Mouse (Mus musculus): ENCODE results near the gene Psmb7. TPM values are rescaled to one million over a fixed set of nuclear protein-coding genes. Genes with fewer than 3 reads are reported as not detected.

Psmb7 gene
- polyA plus RNA-seq (2015; fragmentation: Nextera tagmentation; extraction: Ambion mirVana), result 222 and 228 TPM in 2 replicates

DNA sequence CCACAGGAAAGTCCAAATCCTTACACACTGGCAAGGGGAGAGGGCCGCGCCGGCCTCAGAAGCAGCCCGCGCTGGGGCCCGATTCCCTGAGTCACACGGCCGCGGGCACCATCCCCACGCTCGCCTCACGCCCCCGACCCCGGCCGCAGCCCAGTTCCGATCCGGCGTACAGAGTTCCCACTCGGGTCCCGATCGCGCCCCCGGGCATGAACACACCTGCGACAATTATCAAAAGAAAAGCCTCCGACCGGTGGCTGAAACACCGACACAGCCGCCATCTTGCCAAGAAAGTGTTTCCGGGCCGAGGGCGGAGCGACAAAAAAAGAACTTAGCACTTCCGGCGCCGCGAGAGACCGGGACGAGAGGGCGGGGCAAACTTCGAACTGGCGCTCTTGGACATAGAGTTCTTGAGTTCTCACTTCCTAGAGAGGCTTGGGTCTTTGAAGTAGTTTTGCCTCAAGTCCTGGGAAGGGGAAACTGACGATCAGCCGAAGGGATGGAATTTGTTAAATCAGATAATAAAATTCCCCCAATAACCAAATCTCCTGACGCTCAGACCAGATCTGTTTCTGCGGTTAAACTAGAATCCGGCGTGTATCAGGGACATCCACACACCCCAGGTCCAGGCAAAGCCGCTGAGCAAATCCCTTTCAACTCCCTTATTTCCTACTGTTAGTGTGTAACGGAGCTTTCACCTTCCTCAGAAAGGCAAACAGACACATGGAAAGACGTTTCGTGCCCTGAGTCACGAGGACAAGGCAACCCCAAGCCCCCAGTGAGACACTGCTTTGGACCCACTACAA lies at the start of gene Psmb7:
Gene Psmb7, minus strand, starts transcription at position 463 of the 803 bp plus-strand sequence.
- 2% methylated on average over 52 of the region's 52 CpGs for WGBS
- Histone ChIP-seq H3K4me3 (replicated peaks) (peak within 1 kb of the TSS; percentile 87), H3K4me1 (peaks cover 13% of the 10 kb centered on the region; the same call in 1 of the 2 replicates), H3K9ac (peak within 1 kb of the TSS; percentile 83), H3K36me3 (peaks cover 23% of the 10 kb centered on the region; the same call in 1 of the 2 replicates), H3K9me3 (replicated peaks) (no peaks in the 10 kb centered on the region), H3K27ac (replicated peaks) (peak within 1 kb of the TSS; percentile 72), H3K4me2 (replicated peaks) (peak within 1 kb of the TSS; percentile 75), H3K27me3 (no peaks in the 10 kb centered on the region)
- ATAC-seq (ENCODE audit: insufficient number of reproducible peaks, low FRiP score, low TSS enrichment, low read depth), result peak; percentile 82

DNA sequence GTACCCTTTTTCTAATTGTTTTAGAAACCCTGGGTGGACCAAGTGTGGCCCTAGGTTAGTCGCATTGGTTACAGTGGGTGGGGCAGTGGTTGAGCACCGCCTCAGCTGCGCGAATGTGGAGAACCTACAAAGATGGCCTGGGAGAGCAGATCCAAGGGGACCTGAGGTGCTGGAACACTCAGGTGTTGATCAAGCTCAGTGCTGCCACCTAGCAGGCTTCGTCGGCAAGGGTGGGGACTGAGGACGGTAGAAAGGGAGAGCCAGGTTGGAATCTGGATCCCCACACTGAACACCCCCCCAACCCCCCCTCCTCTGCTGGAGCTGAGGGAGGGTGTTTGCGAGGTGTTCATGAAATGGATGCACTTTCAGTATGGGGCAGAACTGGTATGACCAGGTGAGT lies 47.7 kb upstream of the Psmb7 start:
- peaks cover 5% of the 10 kb centered on the region for H3K27me3 ChIP-seq
- H3K27ac ChIP-seq (replicated peaks), result no peak overlapping the region
- no peak overlapping the region for H3K4me3 ChIP-seq (replicated peaks)
- no peak overlapping the region for H3K4me2 ChIP-seq (replicated peaks)
- ATAC-seq (ENCODE audit: insufficient number of reproducible peaks, low FRiP score, low TSS enrichment, low read depth), result no peak; the same call in 1 of the 2 replicates
- H3K36me3 ChIP-seq, result no peaks in the 10 kb centered on the region
- H3K4me1 ChIP-seq, result peaks cover 11% of the 10 kb centered on the region
- H3K9ac ChIP-seq, result no peak overlapping the region
- H3K9me3 ChIP-seq (replicated peaks), result no peaks in the 10 kb centered on the region
- 11% methylated on average over 8 of the region's 8 CpGs for WGBS

DNA sequence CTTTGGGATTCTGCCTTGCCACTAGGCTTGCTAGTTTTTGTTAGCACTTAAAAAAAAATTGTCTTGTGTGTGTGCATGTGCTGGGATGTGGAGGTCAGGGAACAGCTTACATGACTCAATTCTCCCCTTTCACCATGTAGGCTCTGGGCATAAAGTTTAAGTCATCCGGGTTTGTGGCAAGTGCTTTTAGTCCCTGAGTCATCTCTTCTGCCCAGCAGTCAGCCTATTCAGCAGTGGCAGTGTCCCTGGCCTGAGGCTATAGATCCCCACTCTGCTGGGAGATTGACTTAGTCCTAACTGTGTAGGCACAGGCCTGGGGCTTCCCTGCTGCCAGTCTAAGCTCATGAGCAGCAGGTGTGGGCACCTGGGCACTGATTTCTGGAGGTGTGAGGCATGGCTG lies 46.0 kb upstream of the Psmb7 start:
- no peak for ATAC-seq (ENCODE audit: insufficient number of reproducible peaks, low FRiP score, low TSS enrichment, low read depth)
- Histone ChIP-seq H3K27ac (replicated peaks) (no peak overlapping the region), H3K36me3 (no peaks in the 10 kb centered on the region), H3K27me3 (no peaks in the 10 kb centered on the region; the same call in 1 of the 2 replicates), H3K9ac (no peak overlapping the region), H3K4me2 (replicated peaks) (no peak overlapping the region), H3K4me3 (replicated peaks) (no peak overlapping the region), H3K4me1 (peaks cover 11% of the 10 kb centered on the region), H3K9me3 (replicated peaks) (no peaks in the 10 kb centered on the region)
- WGBS, result 41% methylated on average over 1 of the region's 1 CpGs

DNA sequence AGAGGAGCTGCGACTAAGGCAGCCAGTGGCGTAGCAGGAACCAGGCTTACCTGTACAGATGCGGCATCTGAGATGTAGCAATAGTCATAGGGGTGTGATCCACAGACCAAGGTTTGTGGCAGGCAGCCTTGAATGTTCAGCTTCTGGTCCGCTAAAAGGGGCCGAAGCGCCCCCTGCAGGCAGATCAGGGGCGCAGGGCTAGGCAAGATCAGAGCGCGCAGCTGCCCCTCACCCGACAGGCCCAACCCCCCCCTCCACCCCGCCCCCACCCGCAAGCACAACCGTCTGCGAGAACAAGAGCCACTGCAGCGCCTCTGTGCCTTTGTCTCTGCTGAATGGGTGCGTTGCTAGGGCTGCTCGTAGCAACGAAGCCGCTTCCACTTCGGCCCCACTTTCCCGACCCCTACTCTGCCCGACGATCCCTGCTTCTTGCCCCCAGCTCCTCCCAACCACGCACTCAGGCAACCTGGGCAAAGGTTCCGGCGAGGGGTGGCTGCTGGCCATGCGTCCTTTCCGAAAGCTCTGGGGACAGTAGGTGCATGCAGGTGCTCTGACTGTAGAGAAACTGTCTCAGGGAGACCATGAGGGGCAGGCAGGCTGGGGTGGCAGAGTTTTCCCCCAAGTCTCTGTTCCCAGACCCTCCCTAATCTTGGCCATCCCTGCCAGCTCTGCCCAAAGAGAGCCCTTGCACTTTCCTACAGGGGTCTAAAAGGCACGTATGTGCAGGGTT lies 45.1 kb upstream of the Psmb7 start:
- ATAC-seq (ENCODE audit: insufficient number of reproducible peaks, low FRiP score, low TSS enrichment, low read depth), result 0 out of 2 replicates have a peak, but pooled peaks have one; percentile 53
- Histone ChIP-seq H3K27ac (replicated peaks) (no peak overlapping the region), H3K4me3 (replicated peaks) (peak overlapping the region; percentile 37), H3K9me3 (replicated peaks) (no peaks in the 10 kb centered on the region), H3K36me3 (no peaks in the 10 kb centered on the region), H3K27me3 (no peaks in the 10 kb centered on the region; the same call in 1 of the 2 replicates), H3K4me1 (peaks cover 11% of the 10 kb centered on the region), H3K9ac (no peak overlapping the region), H3K4me2 (replicated peaks) (peak overlapping the region; percentile 65)
- WGBS, result 4% methylated on average over 29 of the region's 29 CpGs

GRCm38 (mm10) chr2:38685746-38686145 lies 41.9 kb upstream of the Psmb7 start:
- 63% methylated on average over 3 of the region's 3 CpGs for WGBS
- Histone ChIP-seq H3K27ac (replicated peaks) (no peak overlapping the region), H3K27me3 (no peaks in the 10 kb centered on the region), H3K4me2 (replicated peaks) (no peak overlapping the region), H3K4me3 (replicated peaks) (no peak overlapping the region), H3K9me3 (replicated peaks) (no peaks in the 10 kb centered on the region), H3K4me1 (peaks cover 11% of the 10 kb centered on the region), H3K9ac (no peak overlapping the region), H3K36me3 (no peaks in the 10 kb centered on the region)
- ATAC-seq (ENCODE audit: insufficient number of reproducible peaks, low FRiP score, low TSS enrichment, low read depth), result no peak

DNA sequence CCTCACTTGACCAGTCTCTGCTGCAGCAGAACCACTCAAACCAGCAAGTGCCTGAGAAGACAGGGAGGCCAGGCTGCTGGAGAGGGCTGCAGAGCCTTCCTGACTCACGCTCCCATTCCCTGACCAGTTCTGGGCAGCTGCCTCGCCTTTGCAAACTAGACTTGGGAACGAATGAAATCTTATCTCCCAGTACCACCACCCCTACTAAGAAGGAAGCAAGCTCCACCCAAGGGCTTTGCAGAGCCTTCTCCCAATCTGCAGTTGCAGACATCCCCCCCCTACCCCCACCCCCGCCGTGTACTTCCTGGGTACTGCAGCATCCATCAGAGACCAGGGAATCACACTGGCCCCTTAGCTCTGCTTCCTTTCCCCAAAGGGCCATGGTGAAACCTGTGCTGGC lies 39.2 kb upstream of the Psmb7 start:
- no peak overlapping the region for H3K4me3 ChIP-seq (replicated peaks)
- H3K36me3 ChIP-seq, result no peaks in the 10 kb centered on the region
- no peak overlapping the region for H3K27ac ChIP-seq (replicated peaks)
- 73% methylated on average over 5 of the region's 5 CpGs for WGBS
- no peaks in the 10 kb centered on the region for H3K4me1 ChIP-seq
- H3K27me3 ChIP-seq, result no peaks in the 10 kb centered on the region
- no peak overlapping the region for H3K9ac ChIP-seq
- no peaks in the 10 kb centered on the region for H3K9me3 ChIP-seq (replicated peaks)
- ATAC-seq (ENCODE audit: insufficient number of reproducible peaks, low FRiP score, low TSS enrichment, low read depth), result no peak
- H3K4me2 ChIP-seq (replicated peaks), result no peak overlapping the region

DNA sequence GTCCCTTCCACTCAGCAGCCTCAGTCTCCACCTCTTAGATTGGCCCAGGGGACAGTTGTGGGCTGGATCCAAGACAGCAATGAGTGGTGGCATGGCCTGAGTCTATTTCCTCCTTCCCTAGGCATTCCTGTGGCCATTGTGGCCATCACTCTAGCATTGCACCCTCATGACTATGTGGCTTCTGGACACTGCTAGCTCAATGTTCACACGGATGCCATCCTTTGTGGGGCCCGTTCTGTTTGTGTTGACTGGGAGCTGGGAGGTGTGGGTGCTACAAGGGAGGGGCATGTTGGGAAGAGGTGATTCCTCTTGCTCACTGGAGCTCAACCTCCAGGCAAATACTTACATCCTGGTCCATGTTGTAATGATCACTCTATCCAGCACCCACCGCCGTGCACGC lies 38.3 kb upstream of the Psmb7 start:
- Histone ChIP-seq H3K9ac (no peak overlapping the region), H3K27ac (replicated peaks) (no peak overlapping the region), H3K9me3 (replicated peaks) (no peaks in the 10 kb centered on the region), H3K4me1 (no peaks in the 10 kb centered on the region), H3K4me3 (replicated peaks) (no peak overlapping the region), H3K4me2 (replicated peaks) (no peak overlapping the region), H3K36me3 (no peaks in the 10 kb centered on the region), H3K27me3 (no peaks in the 10 kb centered on the region)
- 79% methylated on average over 5 of the region's 5 CpGs for WGBS
- no peak for ATAC-seq (ENCODE audit: insufficient number of reproducible peaks, low FRiP score, low TSS enrichment, low read depth)

- H3K27me3 ChIP-seq, result no peaks in the 10 kb centered on the region
- H3K36me3 ChIP-seq, result no peaks in the 10 kb centered on the region
- no peak for ATAC-seq (ENCODE audit: insufficient number of reproducible peaks, low FRiP score, low TSS enrichment, low read depth)
- H3K4me1 ChIP-seq, result no peaks in the 10 kb centered on the region
- no peak overlapping the region for H3K27ac ChIP-seq (replicated peaks)
- H3K4me2 ChIP-seq (replicated peaks), result no peak overlapping the region
- H3K4me3 ChIP-seq (replicated peaks), result no peak overlapping the region
- H3K9me3 ChIP-seq (replicated peaks), result no peaks in the 10 kb centered on the region
- no peak overlapping the region for H3K9ac ChIP-seq
These were observed 35.1 kb upstream of the Psmb7 start for GRCm38 (mm10) chr2:38678947-38679346.

GRCm38 (mm10) chr2:38675366-38675969 lies 31.6 kb upstream of the Psmb7 start:
- H3K4me1 ChIP-seq, result no peaks in the 10 kb centered on the region
- no peak overlapping the region for H3K27ac ChIP-seq (replicated peaks)
- no peaks in the 10 kb centered on the region for H3K9me3 ChIP-seq (replicated peaks)
- 62% methylated on average over 9 of the region's 9 CpGs for WGBS
- no peak overlapping the region for H3K4me3 ChIP-seq (replicated peaks)
- H3K36me3 ChIP-seq, result no peaks in the 10 kb centered on the region
- H3K4me2 ChIP-seq (replicated peaks), result no peak overlapping the region
- H3K27me3 ChIP-seq, result no peaks in the 10 kb centered on the region; the same call in 1 of the 2 replicates
- no peak overlapping the region for H3K9ac ChIP-seq
- no peak for ATAC-seq (ENCODE audit: insufficient number of reproducible peaks, low FRiP score, low TSS enrichment, low read depth)

DNA sequence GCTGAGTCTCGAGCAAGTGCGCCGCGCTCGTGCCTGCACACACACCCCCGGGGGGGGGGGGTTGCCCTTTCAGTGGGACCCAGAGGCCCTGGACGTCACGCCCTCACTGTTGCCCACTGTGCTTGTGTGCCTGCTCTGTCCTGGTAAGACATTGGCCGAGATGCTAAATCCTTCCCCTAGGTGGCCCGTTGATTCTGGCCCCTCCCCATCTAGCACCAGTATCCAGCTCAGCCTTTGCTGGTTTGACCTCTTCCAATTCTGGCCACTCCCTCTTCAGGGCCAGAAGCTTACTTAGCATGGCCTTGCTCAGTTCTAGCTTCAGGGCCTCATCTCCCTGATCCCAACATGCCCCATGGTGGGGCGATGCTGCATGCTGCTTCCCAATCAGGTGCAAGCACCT lies 28.6 kb upstream of the Psmb7 start:
- 58% methylated on average over 11 of the region's 11 CpGs for WGBS
- H3K4me1 ChIP-seq, result 0 out of 2 replicates have a peak, but pooled peaks cover 7% of the 10 kb centered on the region
- no peaks in the 10 kb centered on the region for H3K9me3 ChIP-seq (replicated peaks)
- H3K27ac ChIP-seq (replicated peaks), result no peak overlapping the region
- H3K9ac ChIP-seq, result no peak overlapping the region
- no peaks in the 10 kb centered on the region; the same call in 1 of the 2 replicates for H3K27me3 ChIP-seq
- no peak overlapping the region for H3K4me2 ChIP-seq (replicated peaks)
- H3K36me3 ChIP-seq, result no peaks in the 10 kb centered on the region
- no peak overlapping the region for H3K4me3 ChIP-seq (replicated peaks)
- no peak for ATAC-seq (ENCODE audit: insufficient number of reproducible peaks, low FRiP score, low TSS enrichment, low read depth)
